Mouse (Mus musculus) layer of hippocampus, postnatal 10 days (tissue): ENCODE data around the gene Tmem40. TPM values are rescaled to one million over a fixed set of nuclear protein-coding genes. Genes with fewer than 3 reads are reported as not detected.

Experiments
- DNase-seq, 2 experiments: peaks; one replicate each; pipeline ENCODE4 v3.0.0; 2021; ENCODE audit warnings: low spot score in 2 of 2
- total RNA-seq, 2 experiments: library from RNA; stranded (reverse); gene quantifications; 2 replicates each; pipeline ENCODE4 v1.2.3; 2021

Gene Tmem40
- total RNA-seq, 2 experiments from 2014 or later, result 0.38 to 0.87 TPM

DNA sequence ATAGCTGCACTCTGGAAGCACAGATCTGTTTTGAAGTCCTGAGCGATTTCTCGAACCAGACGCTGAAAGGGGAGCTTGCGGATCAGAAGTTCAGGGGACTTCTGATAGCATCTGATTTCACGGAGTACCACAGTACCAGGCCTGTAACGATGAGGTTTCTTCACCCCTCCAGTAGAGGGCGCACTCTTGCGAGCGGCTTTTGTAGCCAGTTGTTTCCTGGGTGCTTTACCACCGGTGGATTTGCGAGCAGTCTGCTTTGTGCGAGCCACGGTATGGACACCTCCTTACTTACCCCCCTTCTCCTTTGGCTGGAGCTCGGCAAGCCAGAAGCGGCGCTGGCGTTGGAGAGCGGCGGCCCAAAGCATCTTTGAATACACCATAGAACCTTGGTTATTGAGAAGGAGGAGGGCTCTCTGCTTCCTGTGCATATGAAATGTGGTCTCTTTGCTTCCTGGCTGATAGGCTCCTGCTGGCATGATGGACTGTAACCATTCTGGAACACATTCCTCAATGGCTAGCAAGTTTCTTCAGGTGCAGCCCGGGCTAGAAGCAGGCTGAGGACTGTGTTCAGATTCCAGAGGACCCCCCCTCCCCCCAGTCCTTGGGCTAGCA lies 8.0 kb upstream of the Tmem40 start:
- DNase-seq, result no peak

DNA sequence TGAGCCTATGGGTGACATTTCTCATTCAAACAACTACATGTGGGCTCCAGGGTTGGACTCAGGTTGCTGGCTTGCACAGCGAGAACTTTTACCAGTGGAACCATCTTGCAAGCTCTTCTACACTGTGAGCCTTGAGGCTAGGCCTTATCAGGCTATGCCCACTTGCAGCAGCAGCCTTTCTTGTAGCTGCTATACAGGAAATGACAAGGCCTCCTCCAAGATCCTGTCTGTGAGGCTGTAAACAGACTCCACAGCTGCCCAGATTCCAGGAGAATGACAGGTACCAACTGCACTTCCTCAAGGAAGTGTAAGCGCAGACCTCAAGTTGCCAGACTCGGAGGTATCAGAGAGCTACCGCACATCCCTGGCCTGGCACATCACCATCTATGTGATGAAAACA lies 6.0 kb upstream of the Tmem40 start:
- no peak for DNase-seq

DNA sequence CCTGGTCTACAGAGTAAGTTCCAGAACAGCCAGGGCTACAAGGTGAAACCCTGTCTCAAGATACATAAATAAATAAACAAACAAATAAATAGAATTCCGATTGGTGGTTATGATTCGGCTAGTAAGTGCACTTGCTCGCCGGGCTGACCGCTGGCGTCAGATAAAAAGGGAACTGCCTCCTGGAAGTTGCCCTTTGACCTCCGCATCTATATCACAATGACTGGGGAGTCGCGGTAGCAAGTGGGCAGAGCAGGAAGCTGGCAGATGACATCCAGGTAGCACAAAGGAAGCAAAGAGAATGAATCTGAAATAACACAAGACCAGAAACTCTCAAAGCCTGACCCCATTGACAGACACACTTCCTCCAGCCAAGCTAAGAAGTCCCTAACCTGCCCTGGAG lies 5.1 kb upstream of the Tmem40 start:
- no peak for DNase-seq

DNA sequence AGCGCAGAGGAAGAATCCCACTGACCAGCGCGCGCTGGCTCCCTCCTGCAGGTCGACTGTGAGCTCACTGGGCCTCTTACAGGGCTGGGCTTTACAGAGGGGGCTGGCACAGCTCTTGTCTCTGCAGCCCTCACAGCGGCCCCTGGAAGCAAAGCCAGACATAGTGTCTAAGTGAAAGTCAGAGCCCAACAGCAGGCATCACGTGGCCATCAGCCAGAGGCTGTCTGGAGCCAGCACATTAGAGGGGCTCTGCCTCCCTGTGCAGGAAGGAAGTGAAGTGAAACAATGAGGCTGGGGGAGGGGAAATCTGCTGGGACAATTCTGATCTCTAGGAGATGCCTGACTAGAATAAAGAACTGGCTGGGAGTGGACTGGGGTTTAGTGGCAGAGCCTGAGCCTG lies 2.0 kb upstream of the Tmem40 start:
- DNase-seq, result peak; percentile 68 to 69

DNA sequence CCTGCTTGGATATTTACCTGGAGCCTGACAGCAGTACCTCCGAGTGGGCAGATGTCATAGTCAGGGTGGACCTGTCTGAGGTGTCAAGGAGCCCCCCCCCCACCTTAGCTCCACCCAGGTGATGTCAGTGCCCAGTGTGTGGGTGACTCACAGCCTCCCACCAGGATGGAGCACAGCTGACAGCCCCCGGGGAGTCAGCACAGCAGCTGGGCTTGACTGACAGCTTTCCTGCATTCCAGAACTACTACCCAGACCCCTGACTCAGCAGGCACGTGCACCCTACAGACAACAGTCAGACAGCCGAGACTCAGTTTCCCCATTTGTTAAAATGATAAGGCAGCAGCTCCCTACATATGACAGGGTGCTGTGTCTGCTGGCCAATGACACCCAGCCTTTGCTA lies 1.2 kb downstream of the Tmem40 start:
- no peak for DNase-seq

DNA sequence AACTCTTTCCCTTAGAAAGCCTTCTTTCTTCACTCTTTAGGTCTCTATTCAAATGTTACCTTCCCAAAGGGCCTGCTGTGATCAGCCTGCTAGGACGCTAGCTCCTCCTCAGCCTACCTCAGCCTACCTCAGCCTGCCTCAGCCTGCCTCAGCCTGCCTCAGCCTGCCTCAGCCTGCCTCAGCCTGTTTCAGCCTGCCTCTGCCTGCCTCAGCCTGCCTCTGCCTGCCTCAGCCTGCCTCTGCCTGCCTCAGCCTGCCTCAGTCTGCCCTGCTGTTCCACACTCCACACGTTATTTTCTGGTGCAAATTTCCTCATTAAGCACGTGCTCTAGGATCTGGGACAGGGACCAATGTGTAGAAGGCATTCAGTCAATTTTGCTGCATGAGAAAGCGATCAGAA lies 2.1 kb downstream of the Tmem40 start:
- DNase-seq, result no peak

DNA sequence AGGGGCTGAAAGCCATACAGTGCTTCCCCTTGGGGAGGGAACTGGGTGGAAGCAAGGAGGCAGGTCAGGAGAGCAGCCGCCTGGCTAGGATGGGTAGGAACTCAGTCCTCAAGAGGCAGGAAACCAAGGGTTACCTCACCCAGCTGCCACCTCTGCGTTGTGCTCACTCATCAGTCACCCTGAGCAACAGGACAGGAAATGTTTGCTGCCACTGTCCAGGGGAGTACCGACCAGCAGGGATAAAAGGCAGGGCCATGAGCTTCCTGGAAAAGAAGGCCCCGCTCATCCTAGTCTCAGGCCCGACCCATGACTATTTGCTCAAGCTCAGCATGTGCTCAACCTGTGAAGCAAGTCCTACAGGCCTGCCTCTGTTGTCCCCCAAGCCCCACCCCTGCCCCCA lies 2.7 kb downstream of the Tmem40 start:
- DNase-seq, result no peak

DNA sequence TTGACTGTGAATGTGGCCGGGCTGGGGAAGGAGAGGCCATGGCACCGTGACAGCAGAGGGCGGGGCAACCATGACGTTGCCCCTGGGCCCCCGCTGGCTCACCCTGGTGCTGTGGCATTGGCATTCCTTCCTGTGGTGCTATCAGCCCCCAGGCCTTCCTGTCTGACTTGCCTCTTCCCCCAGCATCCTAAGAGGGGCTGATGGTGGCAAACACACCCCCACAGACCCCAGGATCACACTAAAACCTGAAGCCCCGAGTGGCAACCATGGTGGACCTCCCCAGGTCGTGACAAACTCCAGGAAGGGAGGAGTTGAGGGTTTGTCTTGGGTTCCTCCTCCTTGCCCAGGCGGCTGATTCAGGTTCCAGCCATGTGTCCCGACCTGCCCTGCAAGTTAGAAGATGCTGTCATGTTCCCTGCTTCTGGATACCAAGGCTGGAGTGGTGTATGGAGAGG lies 3.2 kb downstream of the Tmem40 start:
- no peak for DNase-seq

DNA sequence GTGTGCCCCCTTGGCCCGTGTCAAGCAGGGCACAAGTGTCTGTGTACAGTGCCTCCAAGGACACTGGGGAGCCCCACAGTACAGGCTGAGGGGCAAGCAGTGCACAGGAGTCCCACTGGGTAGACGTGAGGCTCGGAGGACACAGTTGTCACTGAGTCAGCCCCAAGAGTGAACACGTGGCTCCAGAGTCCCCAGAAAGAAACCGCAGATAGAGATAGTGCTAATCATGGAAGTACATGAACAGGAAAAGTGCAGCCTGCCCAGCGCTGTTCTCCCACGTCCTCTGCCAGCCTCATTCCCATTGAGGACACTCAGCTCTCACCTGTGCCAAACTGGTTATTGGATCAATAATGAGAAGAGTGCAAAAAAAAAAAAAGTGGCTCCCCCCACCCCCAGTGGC lies 6.7 kb downstream of the Tmem40 start:
- DNase-seq, result no peak

DNA sequence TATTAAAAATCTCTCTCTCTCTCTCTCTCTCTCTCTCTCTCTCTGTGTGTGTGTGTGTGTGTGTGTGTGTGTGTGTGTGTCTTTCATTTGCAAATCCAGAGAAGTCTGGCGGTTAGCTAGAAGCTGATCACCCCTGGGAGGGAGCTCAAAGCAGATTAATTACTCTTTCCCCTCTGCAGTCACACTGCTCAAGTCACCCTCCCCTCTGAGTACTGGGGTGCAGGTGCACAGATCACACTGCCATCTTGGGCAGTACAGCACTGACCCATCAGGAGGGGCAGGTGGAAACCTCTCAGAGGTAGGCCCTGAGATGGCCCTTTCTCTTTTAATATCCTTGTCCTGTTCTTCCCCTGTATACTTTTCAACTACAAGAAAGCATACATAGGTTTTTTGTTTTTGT lies 15.9 kb downstream of the Tmem40 start:
- DNase-seq, result no peak

DNA sequence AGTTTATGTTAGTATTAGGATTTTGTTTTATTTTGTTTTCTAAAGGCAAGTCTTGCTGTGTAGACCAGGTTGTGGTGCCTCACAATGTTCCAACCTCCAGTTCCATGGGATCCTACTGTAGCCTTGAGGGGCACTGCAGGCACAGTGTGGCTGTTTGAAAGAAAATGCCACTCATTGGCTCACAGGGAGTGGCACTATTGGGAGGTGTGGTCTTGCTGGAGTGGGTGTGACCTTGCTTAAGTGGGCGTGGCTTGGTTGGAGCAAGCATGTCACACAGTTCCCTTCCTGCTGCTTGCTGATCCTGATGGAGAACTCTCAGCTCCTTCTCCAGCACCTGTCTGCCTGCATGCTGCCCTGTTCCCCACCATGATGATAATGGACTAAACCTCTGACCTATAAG lies 18.6 kb downstream of the Tmem40 start:
- DNase-seq, result no peak

DNA sequence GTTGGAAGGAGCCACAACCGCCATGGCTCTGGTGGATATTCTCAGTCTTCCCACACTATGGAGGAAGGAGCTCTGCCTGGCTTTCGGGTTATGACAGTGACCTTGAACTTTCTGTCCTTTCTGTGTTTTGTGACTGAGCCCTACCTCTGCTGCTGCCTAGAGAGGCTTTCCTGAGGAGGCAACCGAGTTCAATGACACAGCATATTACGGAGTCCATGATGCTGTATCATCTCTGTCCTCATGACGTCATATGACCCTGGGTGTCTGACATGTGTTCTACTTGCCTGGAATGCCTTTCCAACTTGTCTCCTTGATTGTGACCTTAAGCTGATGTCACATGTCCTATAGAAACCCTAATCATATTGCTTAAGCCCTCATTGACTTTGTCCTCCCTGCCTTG lies 23.2 kb downstream of the Tmem40 start:
- DNase-seq, result no peak

DNA sequence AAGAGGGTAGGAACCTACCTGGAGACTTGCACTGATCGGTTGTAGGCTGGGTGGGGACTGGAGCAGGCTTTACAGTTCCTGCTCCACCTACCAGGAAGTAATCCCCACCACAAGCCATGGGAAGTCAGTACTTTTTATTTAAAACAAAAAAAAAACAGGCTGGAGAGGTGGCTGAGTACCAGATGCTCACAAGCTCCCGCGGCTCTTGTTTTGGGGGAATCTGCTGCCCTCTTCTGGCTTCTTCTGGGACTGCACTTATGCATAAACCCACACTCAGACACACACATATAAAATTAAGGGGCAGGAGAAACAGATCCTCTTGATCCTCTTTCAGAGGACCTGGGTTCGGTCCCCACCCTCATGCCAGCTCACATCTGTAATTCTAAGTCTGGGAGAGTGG lies 27.3 kb downstream of the Tmem40 start:
- DNase-seq, result peak; percentile 53 to 60

DNA sequence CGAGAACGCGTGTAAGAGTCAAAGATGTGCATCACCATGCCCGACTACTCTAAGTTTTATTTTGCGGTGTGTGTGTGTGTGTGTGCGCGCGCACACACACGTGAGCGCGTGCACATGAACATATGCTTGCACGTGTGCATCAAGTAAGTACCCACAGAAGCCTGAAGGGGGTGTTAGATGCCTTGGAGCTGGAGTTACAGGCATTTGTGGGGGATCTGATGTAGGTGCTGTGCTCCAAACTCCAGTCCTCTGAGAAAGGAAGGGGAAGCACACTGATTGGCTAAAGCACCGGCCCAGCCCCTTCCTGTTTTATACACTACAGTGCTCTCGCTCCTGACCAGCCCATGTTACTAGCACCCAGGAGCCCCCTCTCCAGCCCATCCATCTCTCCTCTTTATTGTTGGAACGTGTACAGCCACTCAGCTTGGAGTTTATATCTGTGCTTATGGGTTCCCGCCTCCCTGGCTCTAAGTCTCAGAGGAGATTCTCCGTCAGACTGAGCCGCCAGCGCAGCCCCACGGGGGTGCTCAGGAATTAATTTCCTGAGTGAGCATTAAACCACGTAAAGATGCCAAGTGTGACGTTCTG lies 29.8 kb downstream of the Tmem40 start:
- no peak for DNase-seq

DNA sequence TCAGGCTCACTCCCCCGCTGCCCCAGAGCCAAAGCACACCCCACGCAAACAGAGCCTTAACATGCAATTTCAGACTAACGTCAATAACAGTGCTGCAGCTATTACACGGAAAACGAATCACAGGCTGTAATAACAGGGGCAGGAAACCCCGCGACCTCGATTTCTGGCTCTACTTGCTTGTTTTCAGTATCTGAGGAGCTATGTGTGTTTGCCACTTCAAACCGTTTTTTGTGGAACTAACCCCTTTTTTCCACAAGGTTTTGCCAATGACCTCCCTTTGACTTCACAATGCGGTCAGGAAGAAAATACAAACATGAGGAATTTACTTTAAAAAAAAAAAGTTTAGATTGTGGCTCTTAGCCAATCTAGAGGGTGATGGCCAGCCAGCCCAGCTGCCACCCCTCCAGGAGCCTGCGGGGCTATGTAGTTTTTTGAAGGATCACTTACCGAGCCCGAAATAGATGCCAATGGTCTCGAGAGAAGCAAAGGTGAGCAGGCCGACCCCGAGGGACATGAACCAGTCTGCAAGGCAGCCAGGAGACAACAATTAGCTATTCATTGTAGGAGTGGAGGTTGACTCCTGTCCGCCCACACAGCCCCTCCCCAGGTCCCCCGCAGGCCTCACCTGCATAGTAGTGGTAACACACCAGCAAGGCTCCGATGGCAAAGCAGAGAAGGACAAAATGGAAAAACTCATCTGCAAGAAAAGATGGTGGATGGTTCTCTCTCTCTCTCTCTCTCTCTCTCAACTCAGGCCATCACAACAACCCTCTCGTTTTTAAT lies 31.5 kb downstream of the Tmem40 start:
- DNase-seq, result no peak

DNA sequence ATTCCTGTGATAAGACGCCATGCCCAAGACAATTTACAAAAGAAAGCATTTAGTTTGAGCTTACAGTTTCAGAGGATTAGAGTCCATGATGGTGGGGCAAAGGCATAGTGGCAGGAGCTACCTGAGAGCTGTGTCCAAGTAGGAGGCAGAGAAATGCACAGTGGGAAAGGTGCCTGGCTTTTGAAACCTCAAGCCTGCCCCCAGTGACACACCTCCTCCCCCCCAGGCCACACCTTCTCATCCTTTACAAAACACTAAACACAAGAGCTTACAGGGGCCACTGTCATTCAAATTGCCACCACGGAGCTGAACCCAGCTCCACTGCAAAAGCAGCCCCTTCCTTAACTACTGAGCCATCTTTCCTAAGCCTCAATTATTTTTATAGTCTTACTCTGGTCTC lies 34.6 kb downstream of the Tmem40 start:
- DNase-seq, result no peak

DNA sequence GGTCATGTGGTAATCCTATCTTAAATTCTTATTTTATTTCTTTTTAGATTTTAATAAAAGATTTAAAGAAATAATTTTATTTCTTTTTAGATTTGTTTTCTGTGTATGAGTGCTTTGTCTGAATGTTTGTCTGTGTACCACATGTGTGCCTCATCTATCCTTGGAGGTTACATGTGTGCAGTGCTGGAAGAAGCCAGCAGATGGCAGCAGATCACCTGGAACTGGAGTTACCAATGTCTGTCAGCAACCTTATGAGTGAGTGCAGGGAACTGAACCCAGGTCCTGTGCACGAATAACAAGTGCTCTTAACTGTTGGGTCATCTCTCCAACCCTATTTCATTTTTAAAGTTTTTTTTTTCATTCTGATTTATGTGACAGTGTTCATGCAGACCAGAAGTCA lies 35.1 kb downstream of the Tmem40 start:
- DNase-seq, result peak; percentile 54 to 56

DNA sequence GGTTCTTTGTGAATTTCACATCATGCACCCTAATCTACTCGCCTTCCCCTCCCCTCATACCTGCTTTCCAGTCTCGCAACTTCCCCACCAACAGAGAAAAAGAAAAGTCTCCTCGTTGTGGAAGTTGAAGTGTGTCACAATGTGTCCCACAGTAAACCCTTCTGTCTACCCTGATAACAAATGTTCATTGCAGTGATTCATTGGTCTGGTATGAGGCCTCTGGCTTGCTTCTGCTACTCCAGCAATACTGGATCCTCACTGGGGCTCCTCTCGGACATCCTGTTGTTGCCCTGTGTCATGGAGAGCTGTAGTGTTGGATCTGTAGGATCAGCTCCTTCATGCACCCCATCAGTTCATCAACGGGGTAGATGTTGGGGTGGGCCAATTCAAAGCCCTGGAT lies 40.0 kb downstream of the Tmem40 start:
- no peak for DNase-seq

DNA sequence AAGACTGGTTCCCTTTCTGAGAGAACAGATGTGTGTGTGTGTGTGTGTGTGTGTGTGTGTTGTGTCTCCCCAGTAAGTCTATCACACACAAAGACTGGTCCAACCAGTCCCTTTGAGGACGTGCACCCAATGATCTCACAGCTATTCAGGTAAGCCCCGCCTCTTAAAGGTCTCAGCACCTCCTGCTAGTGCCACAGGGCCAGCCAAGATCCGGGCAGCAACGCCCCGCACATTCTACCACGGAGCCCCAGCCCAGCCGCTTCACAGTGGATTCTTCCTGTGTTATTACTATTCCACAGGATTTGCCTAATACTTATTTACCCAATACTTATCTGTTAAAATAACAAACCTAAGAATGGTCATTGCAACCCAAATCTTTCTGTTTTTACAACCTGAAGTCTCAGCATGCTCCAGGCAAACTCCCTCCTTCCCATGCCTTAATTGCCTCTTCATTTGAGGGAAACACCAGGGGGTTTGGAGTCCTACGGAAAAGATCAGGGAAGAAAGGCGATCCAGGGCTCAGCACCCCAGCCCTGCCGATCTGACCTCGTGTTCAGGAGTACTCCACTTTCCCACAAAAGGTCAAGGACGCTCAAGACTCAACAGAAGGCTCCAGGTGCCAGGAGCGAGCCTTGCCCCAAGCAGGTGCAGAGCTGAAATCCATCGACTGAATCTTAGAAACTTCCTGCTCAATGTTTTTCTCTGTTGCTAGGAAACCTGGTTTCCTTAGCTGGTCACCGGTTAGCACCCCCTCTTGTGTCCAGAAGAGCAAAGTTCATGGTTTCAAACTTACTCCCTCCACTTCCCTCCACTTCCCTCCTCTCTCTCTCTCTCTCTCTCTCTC lies 44.3 kb downstream of the Tmem40 start:
- peak; percentile 16 to 23 for DNase-seq

DNA sequence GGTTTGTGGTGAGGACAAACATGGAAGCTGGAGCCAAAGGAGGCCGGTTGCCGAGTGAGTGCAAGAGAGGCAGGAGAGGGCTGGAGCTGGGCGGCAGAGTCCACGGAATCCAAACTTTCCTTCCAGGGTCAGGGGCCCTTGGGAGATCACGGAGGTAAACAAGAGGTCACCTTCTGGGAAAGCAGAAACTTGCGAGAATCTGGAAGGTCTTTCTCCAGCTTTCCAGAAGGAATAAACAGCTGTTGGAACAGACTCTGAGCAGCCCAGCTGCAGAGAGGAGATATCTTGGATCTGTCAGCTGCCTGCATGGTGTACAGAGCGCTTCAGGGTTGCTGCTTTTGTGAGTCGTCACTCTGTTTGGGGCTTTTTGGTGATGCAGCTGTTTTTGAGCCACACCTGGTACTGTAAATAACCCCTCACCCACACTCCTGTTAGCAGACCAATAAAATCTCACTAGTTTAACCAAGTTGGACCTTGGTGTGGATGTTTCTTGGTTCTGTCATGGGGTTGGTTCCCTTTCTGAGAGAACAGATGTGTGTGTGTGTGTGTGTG lies 45.0 kb downstream of the Tmem40 start:
- DNase-seq, result no peak

DNA sequence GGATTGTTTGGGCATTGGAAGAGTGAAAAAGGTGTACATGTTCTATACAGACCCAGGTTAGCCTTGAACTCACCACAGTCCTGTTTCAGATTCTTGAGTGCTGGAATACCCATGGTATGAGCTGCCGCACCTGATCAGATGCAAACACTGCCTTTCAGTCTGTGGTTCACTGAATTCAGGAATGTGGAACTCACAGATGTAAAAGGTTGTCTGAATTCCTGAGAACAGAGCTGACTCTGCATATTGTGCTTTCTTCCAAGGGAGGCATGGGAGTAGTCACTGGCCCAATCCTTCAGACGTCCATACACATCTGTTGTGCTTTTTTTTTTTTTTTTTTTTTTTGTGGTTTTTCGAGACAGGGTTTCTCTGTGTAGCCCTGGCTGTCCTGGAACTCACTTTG lies 50.9 kb downstream of the Tmem40 start:
- no peak for DNase-seq
